Mouse (Mus musculus): ENCODE data around the gene Maco1. TPM values are rescaled to one million over a fixed set of nuclear protein-coding genes. Genes with fewer than 3 reads are reported as not detected.

Gene Maco1
- total RNA-seq, 2 experiments from 2014 or later = 56.1 to 57.5 TPM

GRCm38 (mm10) chr4:134762360-134762759 is 90.8 kb downstream of the Maco1 start:
- peak in 1 of 2 experiments; percentile 56 for DNase-seq (ENCODE audit: extremely low spot score in 1 of 2, low spot score in 2 of 2)
- intact Hi-C loops (cut with DNase I) = no loop called here

- intact Hi-C loops (cut with DNase I) = no loop called here
- DNase-seq (ENCODE audit: extremely low spot score in 1 of 2, low spot score in 2 of 2) = peak in 1 of 2 experiments; percentile 88
Observed at GRCm38 (mm10) chr4:134760793-134761201, 92.3 kb downstream of the Maco1 start.

GRCm38 (mm10) chr4:134760281-134760680 is 92.9 kb downstream of the Maco1 start:
- no peak for DNase-seq (ENCODE audit: extremely low spot score in 1 of 2, low spot score in 2 of 2)
- intact Hi-C loops (cut with DNase I) = no loop called here

- DNase-seq (ENCODE audit: extremely low spot score in 1 of 2, low spot score in 2 of 2) = no peak
Observed at GRCm38 (mm10) chr4:134759564-134759963, 93.6 kb downstream of the Maco1 start.

GRCm38 (mm10) chr4:134758922-134759321 is 94.2 kb downstream of the Maco1 start:
- DNase-seq (ENCODE audit: extremely low spot score in 1 of 2, low spot score in 2 of 2) = no peak
- intact Hi-C loops (cut with DNase I) = no loop called here

More at GRCm38 (mm10) chr4:134759564-134759963, 93.6 kb downstream of the Maco1 start:
- intact Hi-C loops (cut with DNase I) = no loop called here

GRCm38 (mm10) chr4:134758367-134758766 is 94.8 kb downstream of the Maco1 start:
- no peak for DNase-seq (ENCODE audit: extremely low spot score in 1 of 2, low spot score in 2 of 2)
- intact Hi-C loops (cut with DNase I) = no loop called here

- intact Hi-C loops (cut with DNase I) = no loop called here
- no peak for DNase-seq (ENCODE audit: extremely low spot score in 1 of 2, low spot score in 2 of 2)
Observed at GRCm38 (mm10) chr4:134756953-134757352, 96.2 kb downstream of the Maco1 start.

GRCm38 (mm10) chr4:134754941-134755340 is 98.2 kb downstream of the Maco1 start:
- no peak for DNase-seq (ENCODE audit: extremely low spot score in 1 of 2, low spot score in 2 of 2)
- intact Hi-C loops (cut with DNase I) = no loop called here

GRCm38 (mm10) chr4:134754371-134754770 is 98.8 kb downstream of the Maco1 start:
- DNase-seq (ENCODE audit: extremely low spot score in 1 of 2, low spot score in 2 of 2) = no peak
- intact Hi-C loops (cut with DNase I) = no loop called here

- DNase-seq (ENCODE audit: extremely low spot score in 1 of 2, low spot score in 2 of 2) = no peak
- intact Hi-C loops (cut with DNase I) = no loop called here
Observed at GRCm38 (mm10) chr4:134753516-134754261, 99.5 kb downstream of the Maco1 start.

GRCm38 (mm10) chr4:134752911-134753426 is 100.2 kb downstream of the Maco1 start:
- intact Hi-C loops (cut with DNase I) = no loop called here

More at GRCm38 (mm10) chr4:134752911-134753426, 100.2 kb downstream of the Maco1 start:
- DNase-seq (ENCODE audit: extremely low spot score in 1 of 2, low spot score in 2 of 2) = no peak

Other genes starting within 250 kb of the Maco1 start
- gene Man1c1, start 149.1 kb downstream of the Maco1 start, total RNA-seq (2021) = 10 to 100 TPM; 19.9 to 20.1 TPM
- gene Ldlrap1, start 85.3 kb downstream of the Maco1 start, total RNA-seq (2021) = 1 to 10 TPM; 2.4 to 3.4 TPM
- not detected for gene Rhd, start 11.2 kb upstream of the Maco1 start, total RNA-seq (2021)
- gene Tmem50a, start 61.7 kb upstream of the Maco1 start, total RNA-seq (2021) = 100 to 1,000 TPM; 128 to 133 TPM
- gene Rsrp1, start 70.2 kb upstream of the Maco1 start, total RNA-seq (2021) = 100 to 1,000 TPM; 256 to 271 TPM
- gene Syf2, start 77.6 kb upstream of the Maco1 start, total RNA-seq (2021) = 10 to 100 TPM; 34.5 to 39.6 TPM

Data from left cerebral cortex, postnatal 10 days (tissue).